Mouse (Mus musculus) C2C12 (cell line): ENCODE results near the gene Dand5. TPM values are rescaled to one million over a fixed set of nuclear protein-coding genes. Genes with fewer than 3 reads are reported as not detected.

ENCODE experiments used
- H3K27me3 ChIP-seq: one replicate; pipeline ENCODE4 v1.6.1; 2011; ENCODE audit not compliant: control insufficient read depth, insufficient read depth, insufficient read length
- H3K36me3 ChIP-seq: one replicate; pipeline ENCODE4 v1.6.1; 2011; ENCODE audit not compliant: control insufficient read depth, insufficient read depth
- H3K4me3 ChIP-seq: one replicate; pipeline ENCODE4 v1.5.1; 2011; ENCODE audit warnings: mild to moderate bottlenecking, control low read depth; ENCODE audit not compliant: poor library complexity, insufficient read depth, severe bottlenecking
- H3K79me2 ChIP-seq: one replicate; pipeline ENCODE4 v1.6.1; 2011; ENCODE audit not compliant: control insufficient read depth, insufficient read depth
- H3K79me3 ChIP-seq: one replicate; pipeline ENCODE4 v1.6.1; 2011; ENCODE audit warnings: low read depth, control low read depth
- H3ac ChIP-seq: one replicate; pipeline ENCODE3; 2011; ENCODE audit warnings: low read depth; ENCODE audit not compliant: control insufficient read depth, insufficient read length
- CEBPB ChIP-seq: IDR thresholded peaks from one replicate; pipeline ENCODE4 v1.6.1; 2011; ENCODE audit warnings: low read depth, mild to moderate bottlenecking, control low read depth, moderate library complexity
- CTCF ChIP-seq: IDR thresholded peaks from one replicate; pipeline ENCODE4 v1.5.1; 2011; ENCODE audit not compliant: control insufficient read depth, insufficient read depth, insufficient read length
- FOSL1 ChIP-seq: IDR thresholded peaks from one replicate; pipeline ENCODE4 v1.8.0; 2011; ENCODE audit warnings: mild to moderate bottlenecking, low read length; ENCODE audit not compliant: poor library complexity, insufficient read depth, severe bottlenecking
- MAX ChIP-seq: IDR thresholded peaks from one replicate; pipeline ENCODE4 v1.6.1; 2011; ENCODE audit warnings: mild to moderate bottlenecking, control low read depth
- MYOD1 ChIP-seq: IDR thresholded peaks from one replicate; pipeline ENCODE4 v1.6.1; 2011; ENCODE audit warnings: low read depth; ENCODE audit not compliant: control insufficient read depth, insufficient read length
- MYOG ChIP-seq: IDR thresholded peaks from one replicate; pipeline ENCODE4 v1.6.1; 2011; ENCODE audit not compliant: control insufficient read depth, insufficient read length; ENCODE audit errors: extremely low read depth
- USF1 ChIP-seq: IDR thresholded peaks from one replicate; pipeline ENCODE4 v1.6.1; 2011; ENCODE audit warnings: low read depth, mild to moderate bottlenecking, control low read depth, moderate library complexity
- polyA plus RNA-seq: library from polyadenylated mRNA; unstranded; fragments of >200 nt; fragmentation: generic; extraction: Trizol; gene quantifications from one replicate; pipeline ENCODE4 v1.2.1, GENCODE M21; 2012; ENCODE audit warnings: missing spikeins

Dand5 gene
- polyA plus RNA-seq, 1 experiment = 2.4 TPM

DNA sequence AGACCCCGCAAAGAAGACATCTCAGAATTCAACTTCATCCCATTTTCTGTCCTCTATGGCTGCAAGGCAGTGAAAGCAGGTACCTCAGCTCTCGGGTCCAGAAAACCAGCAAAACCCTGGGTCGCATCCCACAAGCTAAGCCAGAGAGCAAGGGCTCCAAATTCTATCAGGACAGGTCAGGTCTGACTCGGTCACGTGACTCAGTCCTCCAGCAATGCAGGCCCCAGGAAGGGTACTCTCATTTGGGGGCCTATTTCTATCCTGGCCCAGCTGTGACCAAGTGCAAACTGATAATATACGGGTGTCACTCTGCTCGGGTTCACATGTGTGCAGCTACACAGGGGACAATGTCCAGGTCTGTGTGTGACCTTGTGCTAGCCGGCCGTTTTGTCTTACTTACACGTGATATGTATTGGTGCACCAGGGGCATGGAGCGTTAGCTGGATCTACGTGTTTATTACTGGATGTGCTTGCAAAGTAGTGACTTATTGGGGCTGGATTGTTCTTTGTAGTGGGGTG lies 30.1 kb downstream of the Dand5 start:
- peaks cover 100% of the 10 kb centered on the region for H3K79me2 ChIP-seq
- H3K27me3 ChIP-seq = no peaks in the 10 kb centered on the region
- peaks cover 15% of the 10 kb centered on the region for H3K36me3 ChIP-seq
- peaks cover 90% of the 10 kb centered on the region for H3K79me3 ChIP-seq
- TF ChIP-seq MAX = no peak
- no peak for TF ChIP-seq CTCF
- TF ChIP-seq CEBPB = no peak
- no peak for TF ChIP-seq FOSL1
- TF ChIP-seq MYOG = no peak
- peak; percentile 89 for TF ChIP-seq USF1
- TF ChIP-seq MYOD1 = no peak
- no peak overlapping the region for H3K4me3 ChIP-seq
- no peak overlapping the region for H3ac ChIP-seq

GRCm38 (mm10) chr8:84790537-84790936 lies 32.1 kb downstream of the Dand5 start:
- Histone ChIP-seq H3K79me2 (peaks cover 100% of the 10 kb centered on the region), H3ac (no peak overlapping the region), H3K27me3 (no peaks in the 10 kb centered on the region), H3K4me3 (no peak overlapping the region), H3K79me3 (peaks cover 80% of the 10 kb centered on the region), H3K36me3 (no peaks in the 10 kb centered on the region)
- TF ChIP-seq MYOD1 = no peak
- no peak for TF ChIP-seq MYOG
- TF ChIP-seq CTCF = no peak
- no peak for TF ChIP-seq CEBPB
- TF ChIP-seq USF1 = no peak
- TF ChIP-seq FOSL1 = no peak
- no peak for TF ChIP-seq MAX

GRCm38 (mm10) chr8:84789855-84790486 lies 32.7 kb downstream of the Dand5 start:
- Histone ChIP-seq H3K4me3 (no peak overlapping the region), H3K79me2 (peaks cover 100% of the 10 kb centered on the region), H3K27me3 (no peaks in the 10 kb centered on the region), H3K79me3 (peaks cover 78% of the 10 kb centered on the region), H3K36me3 (no peaks in the 10 kb centered on the region), H3ac (no peak overlapping the region)
- TF ChIP-seq MYOD1 = no peak
- TF ChIP-seq FOSL1 = no peak
- TF ChIP-seq MYOG = no peak
- no peak for TF ChIP-seq CTCF
- no peak for TF ChIP-seq USF1
- no peak for TF ChIP-seq MAX
- TF ChIP-seq CEBPB = no peak

DNA sequence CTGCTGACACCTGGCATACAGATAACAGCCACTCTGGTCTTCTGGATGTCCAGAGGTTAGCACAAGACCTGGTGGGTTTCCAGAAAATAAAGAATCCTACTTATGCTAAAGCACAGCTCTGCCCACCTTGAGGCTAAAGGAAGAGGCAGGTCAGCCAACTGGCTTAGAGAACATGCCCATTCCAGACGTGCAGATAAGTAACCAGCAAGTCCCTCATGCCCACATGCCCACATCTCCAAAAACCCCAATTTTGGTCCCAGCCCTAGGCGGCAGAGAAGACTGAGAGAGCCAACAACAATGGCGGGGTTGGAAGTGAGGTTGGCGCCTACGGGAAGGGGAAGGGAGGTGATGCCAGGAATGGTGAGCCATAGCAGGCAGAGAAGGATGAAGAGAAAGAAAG lies 33.3 kb downstream of the Dand5 start:
- Histone ChIP-seq H3ac (no peak overlapping the region), H3K4me3 (no peak overlapping the region), H3K79me3 (peaks cover 79% of the 10 kb centered on the region), H3K27me3 (no peaks in the 10 kb centered on the region), H3K79me2 (peaks cover 100% of the 10 kb centered on the region), H3K36me3 (no peaks in the 10 kb centered on the region)
- no peak for TF ChIP-seq CEBPB
- TF ChIP-seq MYOG = no peak
- no peak for TF ChIP-seq CTCF
- TF ChIP-seq MAX = no peak

DNA sequence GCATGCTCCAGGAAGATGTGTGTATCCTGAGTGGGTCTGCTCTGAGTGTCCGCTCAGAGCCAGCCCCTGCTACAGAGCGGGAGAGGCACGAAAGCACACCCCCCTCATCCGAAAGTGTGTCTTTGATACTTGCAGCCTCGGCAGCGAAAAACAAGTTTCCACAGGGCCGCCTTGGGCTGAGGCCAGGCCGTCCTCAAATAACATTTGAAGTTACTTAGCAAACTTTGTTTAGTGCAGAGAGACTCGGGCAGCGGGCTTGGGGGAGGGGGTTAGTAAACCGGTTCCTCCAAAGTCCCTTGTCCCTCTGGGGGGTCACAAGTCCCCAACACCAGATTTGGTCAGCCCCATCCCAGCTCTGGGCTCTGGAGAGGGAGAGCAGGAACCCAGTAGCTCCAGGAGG lies 33.7 kb downstream of the Dand5 start:
- Histone ChIP-seq H3K79me2 (peaks cover 100% of the 10 kb centered on the region), H3K79me3 (peaks cover 77% of the 10 kb centered on the region), H3ac (no peak overlapping the region), H3K27me3 (no peaks in the 10 kb centered on the region), H3K36me3 (no peaks in the 10 kb centered on the region), H3K4me3 (no peak overlapping the region)
- TF ChIP-seq CTCF (no peak), MYOD1 (no peak), FOSL1 (no peak), USF1 (no peak), CEBPB (no peak), MAX (no peak), MYOG (no peak)

- no peak overlapping the region for H3K4me3 ChIP-seq
- peaks cover 80% of the 10 kb centered on the region for H3K79me3 ChIP-seq
- H3K36me3 ChIP-seq = no peaks in the 10 kb centered on the region
- peaks cover 100% of the 10 kb centered on the region for H3K79me2 ChIP-seq
- no peak overlapping the region for H3ac ChIP-seq
- TF ChIP-seq MAX = no peak
- TF ChIP-seq USF1 = no peak
- no peak for TF ChIP-seq FOSL1
- no peak for TF ChIP-seq MYOG
- no peak for TF ChIP-seq MYOD1
- TF ChIP-seq CEBPB = no peak
- no peak for TF ChIP-seq CTCF
- H3K27me3 ChIP-seq = no peaks in the 10 kb centered on the region
Measured at GRCm38 (mm10) chr8:84787523-84788302, 34.9 kb downstream of the Dand5 start.
